Mouse (Mus musculus): Measurements from ENCODE around the gene Tsc22d3.

Tsc22d3 gene

GRCm38 (mm10) chrX:140600410-140601109, at the start of gene Tsc22d3:
TSS of gene Tsc22d3 (minus strand) at chrX:140600659.
- in situ Hi-C loops (cut with MboI; ENCODE audit: unreplicated experiment in 2 of 2), result loop anchor here (5.0 to 25.0 kb wide), 3 partner anchors 108 to 813 kb away; partner anchors contain the start of gene Ripply1 (in 1 of the 2)

- in situ Hi-C loops (cut with MboI; ENCODE audit: unreplicated experiment in 2 of 2), result no loop called here
Measured at GRCm38 (mm10) chrX:140639592-140639991, 39.1 kb upstream of the Tsc22d3 start.

- in situ Hi-C loops (cut with MboI; ENCODE audit: unreplicated experiment in 2 of 2), result no loop called here
Measured at GRCm38 (mm10) chrX:140638028-140638427, 37.6 kb upstream of the Tsc22d3 start.

- in situ Hi-C loops (cut with MboI; ENCODE audit: unreplicated experiment in 2 of 2), result loop anchor here in 1 of 2 experiments (25.0 kb wide), 2 partner anchors 212 to 838 kb away; partner anchors contain the start of gene Ripply1
Measured at GRCm38 (mm10) chrX:140624875-140625594, 24.6 kb upstream of the Tsc22d3 start.

- in situ Hi-C loops (cut with MboI; ENCODE audit: unreplicated experiment in 2 of 2), result loop anchor here (5.0 to 25.0 kb wide), 4 partner anchors 107 to 823 kb away; partner anchors contain the start of gene Ripply1 (in 1 of the 2)
Measured at GRCm38 (mm10) chrX:140609938-140610337, 9.5 kb upstream of the Tsc22d3 start.

GRCm38 (mm10) chrX:140601884-140602283, 1.4 kb upstream of the Tsc22d3 start:
- in situ Hi-C loops (cut with MboI; ENCODE audit: unreplicated experiment in 2 of 2), result loop anchor here (5.0 to 25.0 kb wide), 3 partner anchors 110 to 815 kb away; partner anchors contain the start of gene Ripply1 (in 1 of the 2)

- in situ Hi-C loops (cut with MboI; ENCODE audit: unreplicated experiment in 2 of 2), result loop anchor here (5.0 to 25.0 kb wide), 3 partner anchors 109 to 814 kb away; partner anchors contain the start of gene Ripply1 (in 1 of the 2)
Measured at GRCm38 (mm10) chrX:140601311-140601710, 852 bp upstream of the Tsc22d3 start.

- in situ Hi-C loops (cut with MboI; ENCODE audit: unreplicated experiment in 2 of 2), result loop anchor here (5.0 to 25.0 kb wide), 6 partner anchors 47 to 812 kb away; partner anchors contain the start of gene Ripply1 (in 1 of the 2)
Measured at GRCm38 (mm10) chrX:140599561-140600409, 674 bp downstream of the Tsc22d3 start.

GRCm38 (mm10) chrX:140598850-140599560, 1.5 kb downstream of the Tsc22d3 start:
- in situ Hi-C loops (cut with MboI; ENCODE audit: unreplicated experiment in 2 of 2), result loop anchor here (5.0 to 10.0 kb wide), 3 partner anchors 47 to 97 kb away; no protein-coding TSS in a partner anchor

GRCm38 (mm10) chrX:140598194-140598849, 2.1 kb downstream of the Tsc22d3 start:
- in situ Hi-C loops (cut with MboI; ENCODE audit: unreplicated experiment in 2 of 2), result loop anchor here (5.0 to 10.0 kb wide), 3 partner anchors 46 to 96 kb away; no protein-coding TSS in a partner anchor

- in situ Hi-C loops (cut with MboI; ENCODE audit: unreplicated experiment in 2 of 2), result loop anchor here in 1 of 2 experiments (10.0 kb wide), 1 partner anchor 46 kb away; no protein-coding TSS in a partner anchor
Measured at GRCm38 (mm10) chrX:140591176-140591575, 9.3 kb downstream of the Tsc22d3 start.

- in situ Hi-C loops (cut with MboI; ENCODE audit: unreplicated experiment in 2 of 2), result loop anchor here in 1 of 2 experiments (10.0 kb wide), 1 partner anchor 45 kb away; no protein-coding TSS in a partner anchor
Measured at GRCm38 (mm10) chrX:140590142-140590541, 10.3 kb downstream of the Tsc22d3 start.

- in situ Hi-C loops (cut with MboI; ENCODE audit: unreplicated experiment in 2 of 2), result no loop called here
Measured at GRCm38 (mm10) chrX:140589194-140589751, 11.2 kb downstream of the Tsc22d3 start.

- in situ Hi-C loops (cut with MboI; ENCODE audit: unreplicated experiment in 2 of 2), result no loop called here
Measured at GRCm38 (mm10) chrX:140588534-140588933, 11.9 kb downstream of the Tsc22d3 start.

GRCm38 (mm10) chrX:140580416-140580815, 20.0 kb downstream of the Tsc22d3 start:
- in situ Hi-C loops (cut with MboI; ENCODE audit: unreplicated experiment in 2 of 2), result no loop called here

- in situ Hi-C loops (cut with MboI; ENCODE audit: unreplicated experiment in 2 of 2), result no loop called here
Measured at GRCm38 (mm10) chrX:140575636-140576035, 24.8 kb downstream of the Tsc22d3 start.

- in situ Hi-C loops (cut with MboI; ENCODE audit: unreplicated experiment in 2 of 2), result no loop called here
Measured at GRCm38 (mm10) chrX:140575200-140575599, 25.3 kb downstream of the Tsc22d3 start.

- in situ Hi-C loops (cut with MboI; ENCODE audit: unreplicated experiment in 2 of 2), result no loop called here
Measured at GRCm38 (mm10) chrX:140572702-140573338, 27.6 kb downstream of the Tsc22d3 start.

All from v-Abl transformed pro-B cells (cell line).